Mouse (Mus musculus) olfactory bulb, adult 2 months (tissue): ENCODE results near the gene Narfl.
"Not testable (repeated sequence)": the region's sequence is repeated elsewhere in the genome, so short reads cannot be mapped to it uniquely, and the experiment has no call there.

Experiments
- CTCF ChIP-seq: fragments of 200-500 bp; IDR thresholded peaks from 2 replicates; pipeline ENCODE4 v1.5.1; 2012; ENCODE audit warnings: low read depth, mild to moderate bottlenecking, low read length, moderate library complexity; ENCODE audit not compliant: insufficient read depth
- POLR2A ChIP-seq: fragments of 200-500 bp; IDR thresholded peaks from 2 replicates; pipeline ENCODE4 v1.6.1; 2012; ENCODE audit warnings: mild to moderate bottlenecking, low read depth, low read length, moderate library complexity; ENCODE audit not compliant: insufficient read depth

DNA sequence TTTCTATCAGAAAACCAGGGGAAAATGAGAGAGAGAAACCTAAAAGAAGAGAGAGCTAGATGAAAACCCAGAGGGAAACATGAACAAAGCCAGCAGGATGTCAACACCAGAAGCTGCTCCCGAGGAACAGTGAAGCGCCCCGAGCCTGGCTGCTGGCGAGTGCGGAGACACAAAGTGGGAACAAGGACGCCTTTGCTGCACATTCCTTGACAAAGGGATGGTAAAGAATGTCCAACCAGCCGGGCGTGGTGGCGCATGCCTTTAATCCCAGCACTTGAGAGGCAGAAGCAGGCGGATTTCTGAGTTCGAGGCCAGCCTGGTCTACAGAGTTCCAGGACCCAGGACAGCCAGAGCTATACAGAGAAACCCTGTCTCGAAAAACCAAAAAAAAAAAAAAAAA, 32.1 kb upstream of the Narfl start:
- not testable (repeated sequence) for TF ChIP-seq CTCF, POLR2A
